Mouse (Mus musculus) lung, adult 2 months (tissue): ENCODE data around the gene Sipa1l1.

Source experiments
- CTCF ChIP-seq: fragments of 200-500 bp; IDR thresholded peaks from 2 replicates; pipeline ENCODE4 v1.5.1; 2011; ENCODE audit warnings: mild to moderate bottlenecking, low read length, control low read depth; ENCODE audit not compliant: insufficient read depth
- POLR2A ChIP-seq: fragments of 200-500 bp; IDR thresholded peaks from 2 replicates; pipeline ENCODE4 v1.6.1; 2011; ENCODE audit warnings: low read depth, mild to moderate bottlenecking, control low read depth, low read length, borderline replicate concordance; ENCODE audit errors: extremely low read depth

DNA sequence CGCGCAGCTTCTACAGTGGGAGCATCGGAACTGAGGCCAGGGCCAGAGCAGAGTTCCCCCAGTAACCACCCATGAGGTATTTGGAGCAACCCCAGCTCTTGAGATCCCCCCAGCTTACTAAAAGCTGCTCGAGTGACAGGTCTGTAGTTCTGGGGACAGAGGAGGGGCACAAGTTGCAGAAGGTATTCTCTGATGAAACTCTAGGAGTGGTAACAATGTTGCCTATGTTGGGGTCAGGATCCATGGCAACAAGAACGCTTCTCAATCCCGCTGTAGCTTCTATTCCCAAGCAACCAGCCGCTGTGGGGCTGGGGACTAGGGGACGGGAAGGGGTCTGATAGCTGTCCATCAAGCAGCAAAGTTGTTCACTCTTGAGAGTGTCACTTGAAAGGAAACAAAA, 309.1 kb downstream of the Sipa1l1 start:
- TF ChIP-seq CTCF, result no peak
- TF ChIP-seq POLR2A, result no peak
